Mouse (Mus musculus) layer of hippocampus, adult 2 months (tissue): ENCODE measurements around the gene Scnn1a. TPM values are rescaled to one million over a fixed set of nuclear protein-coding genes. Genes with fewer than 3 reads are reported as not detected.
"Not testable (repeated sequence)": the region's sequence is repeated elsewhere in the genome, so short reads cannot be mapped to it uniquely, and the experiment has no call there.

Source experiments
- DNase-seq, 2 experiments: peaks; one replicate each; pipeline ENCODE4 v3.0.0; 2022; ENCODE audit warnings: low spot score in 2 of 2
- H3K27ac ChIP-seq: fragments of 200-600 bp; 2 replicates; pipeline ENCODE4 v1.8.1; 2022
- H3K4me3 ChIP-seq: fragments of 200-600 bp; 2 replicates; pipeline ENCODE4 v1.8.1; 2022; ENCODE audit warnings: mild to moderate bottlenecking
- CTCF ChIP-seq: fragments of 200-600 bp; conservative IDR thresholded peaks from 2 replicates; pipeline ENCODE4 v1.8.1; 2022; ENCODE audit warnings: antibody characterized with exemption, mild to moderate bottlenecking, moderate library complexity
- long read RNA-seq, 2 experiments: library from polyadenylated mRNA; stranded (forward); transcript quantifications; one replicate each; pipeline ENCODE4 v2.0.0; 2021; ENCODE audit warnings: borderline mapping rate in 2 of 2
- total RNA-seq, 2 experiments: library from RNA; stranded (reverse); gene quantifications; 2 replicates each; pipeline ENCODE4 v1.2.3; 2021

The Scnn1a gene
- 1 to 10 TPM; 4.3 to 5.2 TPM for total RNA-seq
- long read RNA-seq, experiment 1, partial matches to known transcripts: 1 of 4 reads
- long read RNA-seq, experiment 1, other reads (novel, unspliced or antisense): 2 of 4 reads
- long read RNA-seq, experiment 2, partial matches to known transcripts: 0 of 7 reads
- long read RNA-seq, experiment 2, other reads (novel, unspliced or antisense): 7 of 7 reads

DNA sequence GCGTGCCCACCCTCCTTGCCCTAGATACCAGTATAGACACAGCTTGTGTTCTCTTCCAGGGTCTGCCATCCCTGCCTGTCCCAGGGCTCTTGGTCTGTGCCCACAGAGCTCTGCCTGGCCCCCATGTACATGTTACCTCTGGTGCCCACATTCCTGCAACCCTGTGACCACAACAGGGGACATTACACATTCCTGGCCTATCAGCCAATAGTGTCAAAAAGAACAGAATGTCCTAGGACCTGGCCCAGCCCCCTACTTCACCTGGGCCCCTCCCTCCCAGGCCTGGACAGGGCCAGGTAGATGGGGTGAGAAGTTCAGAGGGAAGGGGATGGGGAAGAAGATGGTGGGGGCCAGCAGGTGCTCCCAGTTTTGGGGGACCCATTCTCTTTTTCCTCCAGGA lies at the start of gene Scnn1a:
Gene Scnn1a (plus strand): TSS at position 337 of the 400 bp plus-strand sequence.
- DNase-seq: no peak
- no peak within 1 kb of the TSS for H3K27ac ChIP-seq
- no peak for TF ChIP-seq CTCF
- H3K4me3 ChIP-seq: no peak within 1 kb of the TSS

DNA sequence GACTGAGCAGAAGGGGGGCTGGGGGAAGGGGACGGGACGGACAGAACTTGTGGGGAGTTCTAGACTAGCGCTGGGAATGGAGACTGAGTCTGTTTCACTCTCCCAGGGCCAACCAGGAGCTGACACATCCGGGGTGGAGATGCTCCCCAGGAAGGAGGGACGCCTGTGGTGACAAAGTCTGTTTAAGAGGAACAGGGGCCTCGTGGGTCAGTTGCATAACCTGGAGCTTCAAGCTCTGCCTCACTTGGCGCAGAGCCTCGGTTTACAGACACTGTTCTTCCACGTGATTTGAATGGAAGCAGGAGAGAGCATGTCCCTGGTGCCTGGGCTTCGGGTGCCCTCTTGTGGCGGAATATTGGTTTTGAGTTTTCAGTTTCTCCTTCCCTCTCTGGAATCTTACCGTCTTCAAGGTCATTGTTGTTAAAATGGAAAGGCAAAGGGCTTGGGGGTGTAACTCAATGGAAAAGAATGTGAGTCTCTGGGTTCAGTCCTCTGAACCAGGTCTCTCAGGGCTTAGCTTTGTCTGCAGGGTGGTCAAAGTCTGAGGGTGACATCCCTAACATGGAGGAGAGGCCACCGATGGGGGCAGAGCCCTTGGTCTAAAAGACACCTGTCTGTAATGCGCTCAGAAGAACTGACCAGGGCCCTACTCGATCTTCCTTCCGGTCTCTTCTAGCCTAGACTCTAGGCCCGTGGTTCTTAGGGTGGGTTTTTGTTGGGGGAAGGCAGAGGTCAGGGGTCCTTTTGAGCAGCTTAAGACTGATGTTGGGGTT lies 48.8 kb upstream of the Scnn1a start:
- H3K27ac ChIP-seq: peak overlapping the region; percentile 77
- peak; percentile 92 for TF ChIP-seq CTCF
- DNase-seq: peak; percentile 90 to 96
- H3K4me3 ChIP-seq: peak overlapping the region; percentile 39

DNA sequence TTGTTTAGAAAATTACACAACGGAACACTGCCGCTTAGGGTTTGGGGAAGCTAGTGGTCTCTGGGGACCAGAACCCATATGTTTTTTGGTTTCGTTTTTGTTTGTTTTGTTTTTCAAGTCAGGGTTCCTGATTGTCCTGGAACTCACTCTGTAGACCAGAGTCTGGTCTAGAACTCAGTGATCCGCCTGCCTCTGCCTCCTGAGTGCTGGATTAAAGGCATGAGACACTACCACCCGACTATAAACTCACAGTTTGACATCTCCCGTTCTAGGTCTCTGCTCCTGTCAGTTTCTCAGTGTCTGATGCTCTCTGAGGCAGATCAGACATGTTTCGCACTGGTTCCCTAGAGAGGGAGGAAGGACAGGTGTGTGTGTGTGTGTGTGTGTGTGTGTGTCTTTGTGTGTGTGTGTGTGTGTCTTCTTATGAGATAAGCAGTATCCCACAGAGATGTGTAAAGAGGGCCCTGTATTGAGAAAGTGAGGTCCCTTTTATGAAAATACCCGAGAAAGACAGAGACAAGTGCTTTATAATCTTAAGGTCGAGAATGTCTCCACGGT lies 48.2 kb upstream of the Scnn1a start:
- TF ChIP-seq CTCF: no peak
- Histone ChIP-seq H3K4me3 (no peak overlapping the region), H3K27ac (peak overlapping the region; percentile 77; the same call in 1 of the 2 replicates)
- DNase-seq: no peak

DNA sequence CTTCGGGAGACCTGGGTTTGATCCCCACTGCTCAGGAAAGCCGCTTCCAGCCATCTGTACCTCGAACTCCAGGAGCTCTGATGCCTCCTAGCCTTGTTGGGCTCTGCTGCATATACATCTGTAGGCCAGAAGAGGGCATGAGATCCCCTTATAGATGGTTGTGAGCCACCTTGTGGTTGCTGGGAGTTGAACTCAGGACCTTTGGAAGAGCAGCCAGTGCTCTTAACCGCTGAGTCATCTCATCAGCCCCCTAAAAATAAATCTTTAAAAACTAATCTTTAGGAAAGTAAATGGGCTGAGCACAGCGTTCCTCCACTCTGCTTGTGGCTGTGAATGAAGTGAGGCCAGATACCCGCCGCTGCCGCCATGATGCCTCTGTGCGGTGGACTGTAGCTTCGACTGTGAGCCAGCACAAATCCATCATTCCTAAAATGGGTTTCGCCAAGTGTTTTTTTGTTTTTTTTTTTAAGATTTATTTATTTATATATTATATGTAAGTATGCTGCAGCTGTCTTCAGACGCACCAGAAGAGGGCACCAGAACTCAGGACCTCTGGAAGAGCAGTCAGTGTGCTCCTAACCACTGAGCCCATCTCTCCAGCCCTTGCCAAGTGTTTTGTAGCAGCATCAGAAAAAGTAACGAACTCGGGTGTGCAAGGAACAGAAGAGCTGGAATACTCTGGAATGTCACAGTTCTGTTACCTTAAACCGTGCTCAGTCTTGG lies 45.5 kb upstream of the Scnn1a start:
- Histone ChIP-seq H3K27ac (no peak overlapping the region), H3K4me3 (no peak overlapping the region)
- DNase-seq: peak in 1 of 2 experiments; percentile 37
- TF ChIP-seq CTCF: peak; percentile 68

DNA sequence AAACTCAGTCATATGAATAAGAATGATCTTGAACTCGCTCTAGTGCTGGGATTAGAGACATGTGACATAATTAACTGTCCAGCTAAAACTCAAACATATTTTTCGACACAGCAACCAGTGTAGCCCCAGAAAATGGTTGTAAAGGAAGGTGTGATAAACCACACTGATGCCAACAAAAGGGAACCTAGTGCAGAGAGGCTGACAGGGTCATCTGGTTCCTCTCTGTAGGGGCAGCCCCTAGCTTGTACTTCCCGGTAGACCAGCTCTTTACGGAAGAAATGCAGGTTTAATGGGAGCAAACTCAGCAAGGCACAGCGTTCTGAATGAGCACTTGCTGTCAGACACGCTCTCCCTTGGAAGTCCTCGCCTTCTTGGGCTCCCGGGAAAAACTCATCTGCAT lies 40.7 kb upstream of the Scnn1a start:
- no peak overlapping the region for H3K4me3 ChIP-seq
- H3K27ac ChIP-seq: no peak overlapping the region
- no peak for DNase-seq
- no peak for TF ChIP-seq CTCF

DNA sequence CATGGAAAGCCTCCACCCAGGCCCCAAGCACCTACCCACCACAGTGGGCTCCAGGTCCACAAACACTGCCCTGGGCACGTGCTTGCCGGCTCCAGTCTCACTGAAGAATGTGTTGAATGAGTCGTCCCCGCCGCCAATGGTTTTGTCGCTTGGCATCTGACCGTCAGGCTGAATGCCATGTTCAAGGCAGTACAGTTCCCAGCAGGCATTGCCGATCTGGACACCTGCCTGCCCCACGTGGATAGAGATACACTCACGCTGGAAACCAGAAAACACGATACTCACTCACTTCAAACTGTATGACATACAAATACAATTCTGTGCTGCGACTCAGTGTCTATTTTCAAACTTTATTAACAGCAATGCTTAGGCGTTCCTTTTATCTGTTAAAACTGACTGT lies 37.7 kb upstream of the Scnn1a start:
- not testable (repeated sequence) for H3K27ac ChIP-seq, DNase-seq, H3K4me3 ChIP-seq

DNA sequence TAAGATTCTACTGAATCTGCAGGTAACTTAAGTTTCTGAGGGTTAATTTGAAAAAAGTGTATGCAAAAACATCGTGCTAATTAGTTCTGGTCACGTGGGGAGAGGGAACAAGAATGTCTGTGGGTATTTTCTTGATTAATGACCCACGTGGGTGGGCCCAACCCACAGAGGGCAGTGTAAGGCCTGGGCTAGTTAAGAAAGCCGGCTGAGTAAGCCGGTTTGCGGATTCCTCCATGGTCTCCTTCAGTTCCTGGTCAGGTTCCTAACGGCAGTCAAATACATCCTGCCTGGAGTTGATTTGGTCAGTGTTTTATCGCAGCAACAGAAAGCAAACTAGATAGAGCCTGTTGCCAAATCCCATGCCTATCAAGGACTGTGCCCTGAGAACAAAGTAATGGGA lies 36.2 kb upstream of the Scnn1a start:
- no peak for DNase-seq
- Histone ChIP-seq H3K4me3 (no peak overlapping the region), H3K27ac (no peak overlapping the region)
- no peak for TF ChIP-seq CTCF

DNA sequence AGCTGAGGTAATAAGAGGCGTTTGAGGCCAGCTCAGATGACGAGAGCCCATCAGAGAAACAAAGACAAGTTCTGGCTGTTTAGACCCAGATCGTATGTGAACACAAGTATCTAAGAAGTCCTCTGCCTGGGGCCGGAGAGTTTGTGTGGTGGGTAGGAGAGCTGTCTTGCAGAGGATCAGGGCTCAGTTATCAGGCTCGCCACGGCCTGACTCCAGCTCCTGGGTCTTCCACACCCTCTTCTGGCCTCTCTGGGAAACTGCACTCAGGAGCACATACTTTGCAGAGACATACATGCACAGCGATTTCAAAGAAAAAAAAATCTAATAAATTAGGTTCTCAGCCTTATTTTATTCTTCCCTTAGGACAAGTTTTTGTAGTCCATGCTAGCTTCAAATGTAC lies 35.7 kb upstream of the Scnn1a start:
- no peak overlapping the region for H3K27ac ChIP-seq
- no peak for TF ChIP-seq CTCF
- DNase-seq: no peak

DNA sequence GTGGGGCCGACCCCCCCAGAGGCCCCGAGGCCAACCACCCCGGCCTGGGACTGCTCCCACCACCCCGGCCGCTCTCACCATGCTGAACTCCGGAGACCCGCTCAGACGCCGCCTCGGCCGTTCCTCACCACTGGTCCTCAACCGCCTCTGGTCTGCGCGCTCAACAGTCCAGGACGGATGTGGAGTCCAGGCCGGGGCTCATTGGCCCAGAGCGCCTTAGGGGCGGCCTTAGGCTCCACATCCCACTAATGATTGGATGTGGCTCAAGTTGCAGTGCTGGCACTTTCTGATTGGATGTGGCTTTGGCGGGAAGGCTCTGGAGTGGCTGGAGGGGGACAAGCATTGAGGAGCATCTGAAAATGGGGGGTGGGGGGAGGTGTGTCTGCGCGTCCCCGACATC lies 34.6 kb upstream of the Scnn1a start, which contains the start of gene Tuba3a:
Gene Tuba3a (minus strand): TSS at position 153 of the 400 bp plus-strand sequence.
- DNase-seq: no peak
- no peak for TF ChIP-seq CTCF
- no peak within 1 kb of the TSS for H3K4me3 ChIP-seq
- peak within 1 kb of the TSS; percentile 84 for H3K27ac ChIP-seq

More for the DNA sequence above, 35.7 kb upstream of the Scnn1a start:
- H3K4me3 ChIP-seq: no peak overlapping the region

DNA sequence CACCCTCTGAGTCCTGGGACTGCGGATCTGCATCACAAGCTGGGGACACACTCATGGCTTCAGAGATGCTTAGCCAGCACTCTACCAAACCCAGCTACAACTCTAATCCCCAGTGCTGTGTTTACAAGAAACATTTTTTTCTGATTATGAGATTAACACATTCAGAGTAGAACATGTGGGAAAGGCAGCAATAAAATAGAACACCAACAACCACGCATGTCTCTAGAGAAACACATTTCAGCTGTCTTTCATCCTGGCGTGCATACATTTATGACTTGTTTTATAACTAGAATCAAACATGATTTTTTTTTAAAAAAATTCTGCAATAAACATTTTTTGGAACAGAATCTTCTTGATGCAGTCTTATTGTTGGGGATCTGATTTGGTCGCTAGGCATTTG lies 33.5 kb upstream of the Scnn1a start:
- no peak for TF ChIP-seq CTCF
- no peak overlapping the region for H3K4me3 ChIP-seq
- peak in 1 of 2 experiments; percentile 46 for DNase-seq
- H3K27ac ChIP-seq: peak overlapping the region; percentile 84

DNA sequence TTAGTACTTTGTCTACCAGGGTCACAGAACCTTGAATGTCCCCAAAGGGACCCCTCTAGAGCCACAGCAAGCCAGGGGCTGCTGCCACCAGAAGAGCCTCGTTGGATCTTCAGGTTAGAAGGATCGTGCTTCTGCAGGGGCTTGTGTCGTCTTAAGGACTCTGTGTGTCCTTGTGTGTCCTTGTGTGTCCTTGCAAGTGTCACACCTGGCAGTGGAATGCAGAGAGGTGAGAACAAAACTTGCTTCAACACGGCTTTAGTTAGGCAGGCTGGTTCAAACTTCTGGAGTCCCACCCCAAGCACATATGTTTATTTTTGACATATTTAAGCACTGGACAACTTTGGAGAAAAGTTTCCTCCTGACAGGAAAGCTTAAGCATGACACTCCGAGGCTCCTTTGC lies 31.7 kb upstream of the Scnn1a start:
- Histone ChIP-seq H3K4me3 (no peak overlapping the region), H3K27ac (no peak overlapping the region)
- DNase-seq: no peak
- no peak for TF ChIP-seq CTCF

DNA sequence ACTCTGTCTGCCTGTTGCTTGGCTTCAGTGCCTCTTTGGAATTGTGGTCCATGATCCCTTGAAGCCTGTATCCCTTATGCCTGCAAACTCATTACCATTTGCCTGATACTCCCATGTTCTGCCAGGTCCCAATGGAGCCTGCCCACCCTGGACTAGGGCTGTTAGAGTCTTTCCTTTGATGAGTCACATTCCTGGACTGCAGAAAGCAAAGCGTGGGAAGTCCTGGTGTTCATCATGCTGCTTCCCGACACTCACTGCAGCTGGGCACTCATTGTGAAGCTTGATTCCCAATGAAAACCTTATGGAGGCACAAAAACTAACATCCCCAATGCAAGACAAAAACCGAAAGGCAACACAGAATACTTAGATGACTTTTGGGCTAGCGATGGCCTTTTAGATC lies 29.1 kb upstream of the Scnn1a start:
- H3K4me3 ChIP-seq: no peak overlapping the region
- TF ChIP-seq CTCF: no peak
- peak overlapping the region; percentile 46 for H3K27ac ChIP-seq
- peak in 1 of 2 experiments; percentile 34 for DNase-seq

DNA sequence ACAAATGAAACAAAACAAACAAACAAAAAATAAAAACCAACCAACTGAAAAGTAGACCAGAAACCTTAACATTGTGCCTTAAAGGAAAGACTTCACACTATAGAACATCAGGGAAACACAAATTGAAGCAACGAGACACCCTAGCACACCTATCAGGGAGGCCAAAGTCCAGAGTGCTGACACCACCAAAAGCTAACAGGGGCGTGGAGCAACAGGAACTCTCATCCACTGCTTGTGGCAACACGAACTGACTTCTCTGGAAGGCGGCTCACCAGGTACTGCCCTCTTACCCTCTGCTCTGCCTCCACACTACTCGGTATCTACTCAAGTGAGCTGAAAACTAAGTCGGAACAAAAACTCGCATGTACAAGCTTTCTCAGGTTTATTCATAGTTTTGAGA lies 28.2 kb upstream of the Scnn1a start:
- Histone ChIP-seq H3K27ac (no peak overlapping the region), H3K4me3 (no peak overlapping the region)
- DNase-seq: no peak
- no peak for TF ChIP-seq CTCF
